Mouse (Mus musculus): Measurements from ENCODE around the gene Ccdc175. TPM values are rescaled to one million over a fixed set of nuclear protein-coding genes. Genes with fewer than 3 reads are reported as not detected.

Ccdc175 gene
- total and polyA plus RNA-seq, 3 experiments = not detected

DNA sequence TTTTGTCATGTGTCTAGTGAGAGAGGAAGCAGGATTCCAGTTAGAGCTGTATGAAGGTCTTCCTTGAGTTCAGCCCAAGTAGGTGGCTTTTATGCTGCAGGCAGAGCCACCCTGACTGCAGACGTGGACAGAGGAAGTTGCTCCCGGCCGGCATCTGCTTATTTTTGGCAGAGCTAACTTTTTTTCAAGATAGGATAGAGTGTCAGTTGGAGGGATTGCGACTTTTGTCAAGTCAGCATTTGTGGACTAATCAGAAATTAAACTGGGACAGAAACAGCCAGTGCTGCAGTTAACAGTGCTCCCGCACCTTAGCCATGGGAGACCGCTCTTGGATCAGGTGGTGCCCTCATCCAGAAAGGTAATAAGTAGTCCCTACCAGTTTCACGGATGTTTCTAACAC lies 12.6 kb upstream of the Ccdc175 start:
- Histone ChIP-seq H3K79me2 (replicated peaks; ENCODE audit: control insufficient read depth, extremely low read depth, insufficient read depth, poor library complexity, severe bottlenecking) (no peaks in the 10 kb centered on the region), H3K4me2 (ENCODE audit: insufficient read depth, low read depth, poor library complexity, severe bottlenecking) (no peak overlapping the region), H3K27me3 (replicated peaks) (no peaks in the 10 kb centered on the region), H3K4me3 (replicated peaks in 1 of 3; ENCODE audit: low read depth in 2 of 3, low read length in 2 of 3, poor library complexity in 1 of 3) (no peak overlapping the region), H3K27ac (ENCODE audit: insufficient read depth, low read depth) (no peak overlapping the region), H3K9me3 (replicated peaks; ENCODE audit: low read length) (no peaks in the 10 kb centered on the region), H3K4me1 (ENCODE audit: control insufficient read depth in 1 of 2, insufficient read depth in 2 of 2) (peaks cover 12 to 16% of the 10 kb centered on the region in 2 experiments), H3K9ac (ENCODE audit: insufficient read depth, low read depth) (no peak overlapping the region), H3K36me3 (replicated peaks in 1 of 2; ENCODE audit: control insufficient read depth in 1 of 2, insufficient read depth in 1 of 2, low read length in 1 of 2) (no peaks in the 10 kb centered on the region)
- in situ Hi-C loops (cut with MboI; ENCODE audit: low pct_ligation_motif_present, low pct_unique_long_range_greater_than_20kb, low sequenced_read_pairs) = no loop called here
- no peak for TF ChIP-seq HCFC1 (IDR thresholded peaks at IDR 0.05; ENCODE audit: low read depth, low read length)
- no peak for TF ChIP-seq IRF4 (IDR thresholded peaks at IDR 0.05; ENCODE audit: low read depth, low read length)
- peak; percentile 76 for TF ChIP-seq MAFK (IDR thresholded peaks at IDR 0.05; ENCODE audit: insufficient replicate concordance, low read length)
- dilution Hi-C loops (cut with MboI; ENCODE audit: extremely low pct_ligation_motif_present, extremely low pct_unique_long_range_greater_than_20kb, low sequenced_read_pairs) = no loop called here
- no peak for DNase-seq (ENCODE audit: extremely low read depth)

DNA sequence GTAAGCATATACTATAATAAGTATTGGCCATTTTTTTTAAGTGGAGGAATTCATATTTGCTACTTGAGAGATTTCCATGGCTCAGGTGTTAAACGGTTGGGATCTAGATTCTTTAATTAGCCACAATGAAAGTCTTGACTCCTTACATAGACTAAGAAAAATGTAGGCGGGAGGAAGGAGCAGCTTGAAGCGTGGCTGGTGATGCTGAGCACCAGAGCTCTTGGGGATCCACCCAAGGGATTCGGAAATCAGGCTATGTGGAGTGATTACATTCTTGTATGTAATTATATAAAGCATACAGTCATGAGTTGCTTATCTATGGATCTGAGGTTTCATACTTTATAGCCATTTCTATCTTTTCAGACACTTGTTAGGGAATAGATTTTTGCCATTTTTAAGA lies 5.3 kb downstream of the Ccdc175 start:
- Histone ChIP-seq H3K9ac (ENCODE audit: insufficient read depth, low read depth) (no peak overlapping the region), H3K27ac (ENCODE audit: insufficient read depth, low read depth) (no peak overlapping the region), H3K27me3 (replicated peaks) (no peaks in the 10 kb centered on the region), H3K4me1 (ENCODE audit: control insufficient read depth in 1 of 2, insufficient read depth in 2 of 2) (no peaks in the 10 kb centered on the region), H3K9me3 (replicated peaks; ENCODE audit: low read length) (peaks cover 4% of the 10 kb centered on the region), H3K4me2 (ENCODE audit: insufficient read depth, low read depth, poor library complexity, severe bottlenecking) (no peak overlapping the region), H3K4me3 (replicated peaks in 1 of 3; ENCODE audit: low read depth in 2 of 3, low read length in 2 of 3, poor library complexity in 1 of 3) (no peak overlapping the region), H3K36me3 (replicated peaks in 1 of 2; ENCODE audit: control insufficient read depth in 1 of 2, insufficient read depth in 1 of 2, low read length in 1 of 2) (no peaks in the 10 kb centered on the region), H3K79me2 (replicated peaks; ENCODE audit: control insufficient read depth, extremely low read depth, insufficient read depth, poor library complexity, severe bottlenecking) (no peaks in the 10 kb centered on the region)
- dilution Hi-C loops (cut with MboI; ENCODE audit: extremely low pct_ligation_motif_present, extremely low pct_unique_long_range_greater_than_20kb, low sequenced_read_pairs) = no loop called here
- TF ChIP-seq SMC3 (IDR thresholded peaks at IDR 0.05; ENCODE audit: low read depth, low read length) = no peak
- no peak for TF ChIP-seq MAZ (IDR thresholded peaks at IDR 0.05; ENCODE audit: low read depth, low read length)
- TF ChIP-seq ELF1 (IDR thresholded peaks at IDR 0.05; ENCODE audit: low read depth, low read length) = no peak
- no peak for DNase-seq (ENCODE audit: extremely low read depth)
- in situ Hi-C loops (cut with MboI; ENCODE audit: low pct_ligation_motif_present, low pct_unique_long_range_greater_than_20kb, low sequenced_read_pairs) = no loop called here

- Histone ChIP-seq H3K4me1 (ENCODE audit: control insufficient read depth in 1 of 2, insufficient read depth in 2 of 2) (no peaks in the 10 kb centered on the region), H3K27ac (ENCODE audit: insufficient read depth, low read depth) (no peak overlapping the region), H3K4me2 (ENCODE audit: insufficient read depth, low read depth, poor library complexity, severe bottlenecking) (no peak overlapping the region), H3K36me3 (replicated peaks in 1 of 2; ENCODE audit: control insufficient read depth in 1 of 2, insufficient read depth in 1 of 2, low read length in 1 of 2) (no peaks in the 10 kb centered on the region), H3K4me3 (replicated peaks in 1 of 3; ENCODE audit: low read depth in 2 of 3, low read length in 2 of 3, poor library complexity in 1 of 3) (no peak overlapping the region), H3K27me3 (replicated peaks) (no peaks in the 10 kb centered on the region), H3K79me2 (replicated peaks; ENCODE audit: control insufficient read depth, extremely low read depth, insufficient read depth, poor library complexity, severe bottlenecking) (no peaks in the 10 kb centered on the region), H3K9ac (ENCODE audit: insufficient read depth, low read depth) (no peak overlapping the region), H3K9me3 (replicated peaks; ENCODE audit: low read length) (peaks cover 4% of the 10 kb centered on the region)
- DNase-seq (ENCODE audit: extremely low read depth) = no peak
- dilution Hi-C loops (cut with MboI; ENCODE audit: extremely low pct_ligation_motif_present, extremely low pct_unique_long_range_greater_than_20kb, low sequenced_read_pairs) (no loop called here), in situ Hi-C loops (cut with MboI; ENCODE audit: low pct_ligation_motif_present, low pct_unique_long_range_greater_than_20kb, low sequenced_read_pairs) (no loop called here)
- TF ChIP-seq KAT2A (IDR thresholded peaks at IDR 0.05; ENCODE audit: insufficient replicate concordance, low read length) (no peak), USF1 (IDR thresholded peaks at IDR 0.05; ENCODE audit: low read depth, low read length) (no peak), MAZ (IDR thresholded peaks at IDR 0.05; ENCODE audit: low read depth, low read length) (no peak), HCFC1 (IDR thresholded peaks at IDR 0.05; ENCODE audit: low read depth, low read length) (no peak), JUN (IDR thresholded peaks at IDR 0.05; ENCODE audit: insufficient read depth, low read depth, low read length) (no peak), CHD1 (IDR thresholded peaks at IDR 0.05; ENCODE audit: low read depth, low read length) (no peak), NELFE (IDR thresholded peaks at IDR 0.05; ENCODE audit: low read depth, low read length) (no peak), IRF4 (IDR thresholded peaks at IDR 0.05; ENCODE audit: low read depth, low read length) (no peak), MEF2A (IDR thresholded peaks at IDR 0.05; ENCODE audit: borderline replicate concordance, low read depth, low read length) (no peak), SIN3A (IDR thresholded peaks at IDR 0.05; ENCODE audit: low read length) (no peak), MAFK (IDR thresholded peaks at IDR 0.05; ENCODE audit: insufficient replicate concordance, low read length) (no peak), USF2 (conservative IDR thresholded peaks at IDR 0.05; ENCODE audit: low read depth, low read length) (no peak)
Observed at GRCm38 (mm10) chr12:72178322-72178721, 6.5 kb downstream of the Ccdc175 start.

All from CH12.LX (cell line).